Mouse (Mus musculus): ENCODE results near the gene 4930522L14Rik. TPM values are rescaled to one million over a fixed set of nuclear protein-coding genes. Genes with fewer than 3 reads are reported as not detected.
"Not testable (repeated sequence)": the region's sequence is repeated elsewhere in the genome, so short reads cannot be mapped to it uniquely, and the experiment has no call there.

The 4930522L14Rik gene
- 4.2 and 4.6 TPM in 2 replicates for polyA plus RNA-seq (2015; fragmentation: Nextera tagmentation; extraction: Ambion mirVana)

GRCm38 (mm10) chr5:109751391-109752071, at the start of gene 4930522L14Rik:
TSS of gene 4930522L14Rik (minus strand) at chr5:109751886.
- H3K36me3 ChIP-seq (ENCODE audit: control insufficient read depth, insufficient read depth); H3K9me3 ChIP-seq (ENCODE audit: control insufficient read depth, low read length); H3K27ac ChIP-seq (ENCODE audit: low read length); H3K27me3 ChIP-seq (replicated peaks; ENCODE audit: control insufficient read depth, insufficient read depth, low read length); H3K4me1 ChIP-seq (replicated peaks; ENCODE audit: control insufficient read depth, insufficient read depth, low read length): not testable (repeated sequence)
- ATAC-seq, result peak; percentile 98
- WGBS, result under 1% methylated on average over 22 of the region's 25 CpGs
- H3K9ac ChIP-seq (replicated peaks; ENCODE audit: low read depth, low read length), result peak within 1 kb of the TSS; percentile 68
- peak within 1 kb of the TSS; percentile 68 for H3K4me2 ChIP-seq (ENCODE audit: low read length)
- H3K4me3 ChIP-seq (replicated peaks; ENCODE audit: low read length), result peak within 1 kb of the TSS; percentile 64

- not testable (repeated sequence) for ATAC-seq; H3K27ac ChIP-seq (ENCODE audit: low read length)
These were observed 49.8 kb upstream of the 4930522L14Rik start for GRCm38 (mm10) chr5:109801466-109801865.

GRCm38 (mm10) chr5:109799948-109800347, 48.3 kb upstream of the 4930522L14Rik start:
- not testable (repeated sequence) for ATAC-seq; H3K4me1 ChIP-seq (replicated peaks; ENCODE audit: control insufficient read depth, insufficient read depth, low read length)
- WGBS, result 59% methylated on average over 2 of the region's 2 CpGs

More at GRCm38 (mm10) chr5:109801466-109801865, 49.8 kb upstream of the 4930522L14Rik start:
- H3K4me1 ChIP-seq (replicated peaks; ENCODE audit: control insufficient read depth, insufficient read depth, low read length); H3K9ac ChIP-seq (replicated peaks; ENCODE audit: low read depth, low read length); H3K4me2 ChIP-seq (ENCODE audit: low read length); H3K9me3 ChIP-seq (ENCODE audit: control insufficient read depth, low read length); H3K36me3 ChIP-seq (ENCODE audit: control insufficient read depth, insufficient read depth); H3K4me3 ChIP-seq (replicated peaks; ENCODE audit: low read length); H3K27me3 ChIP-seq (replicated peaks; ENCODE audit: control insufficient read depth, insufficient read depth, low read length): not testable (repeated sequence)

GRCm38 (mm10) chr5:109797017-109797416, 45.3 kb upstream of the 4930522L14Rik start:
- not testable (repeated sequence) for H3K4me2 ChIP-seq (ENCODE audit: low read length); H3K27me3 ChIP-seq (replicated peaks; ENCODE audit: control insufficient read depth, insufficient read depth, low read length); H3K4me3 ChIP-seq (replicated peaks; ENCODE audit: low read length); H3K4me1 ChIP-seq (replicated peaks; ENCODE audit: control insufficient read depth, insufficient read depth, low read length); H3K9me3 ChIP-seq (ENCODE audit: control insufficient read depth, low read length); H3K27ac ChIP-seq (ENCODE audit: low read length); H3K9ac ChIP-seq (replicated peaks; ENCODE audit: low read depth, low read length); ATAC-seq; H3K36me3 ChIP-seq (ENCODE audit: control insufficient read depth, insufficient read depth)
- 98% methylated on average over 3 of the region's 3 CpGs for WGBS

More at GRCm38 (mm10) chr5:109799948-109800347, 48.3 kb upstream of the 4930522L14Rik start:
- H3K9me3 ChIP-seq (ENCODE audit: control insufficient read depth, low read length); H3K4me3 ChIP-seq (replicated peaks; ENCODE audit: low read length); H3K36me3 ChIP-seq (ENCODE audit: control insufficient read depth, insufficient read depth); H3K9ac ChIP-seq (replicated peaks; ENCODE audit: low read depth, low read length); H3K4me2 ChIP-seq (ENCODE audit: low read length); H3K27ac ChIP-seq (ENCODE audit: low read length); H3K27me3 ChIP-seq (replicated peaks; ENCODE audit: control insufficient read depth, insufficient read depth, low read length): not testable (repeated sequence)

GRCm38 (mm10) chr5:109795967-109796652, 44.4 kb upstream of the 4930522L14Rik start:
- ATAC-seq, result peak; percentile 97
- H3K27ac ChIP-seq (ENCODE audit: low read length); H3K9me3 ChIP-seq (ENCODE audit: control insufficient read depth, low read length); H3K4me1 ChIP-seq (replicated peaks; ENCODE audit: control insufficient read depth, insufficient read depth, low read length); H3K27me3 ChIP-seq (replicated peaks; ENCODE audit: control insufficient read depth, insufficient read depth, low read length); H3K36me3 ChIP-seq (ENCODE audit: control insufficient read depth, insufficient read depth): not testable (repeated sequence)
- H3K4me3 ChIP-seq (replicated peaks; ENCODE audit: low read length), result peak overlapping the region; percentile 63
- H3K4me2 ChIP-seq (ENCODE audit: low read length), result peak overlapping the region; percentile 73
- WGBS, result 2% methylated on average over 25 of the region's 25 CpGs
- H3K9ac ChIP-seq (replicated peaks; ENCODE audit: low read depth, low read length), result peak overlapping the region; percentile 63

- H3K27ac ChIP-seq (ENCODE audit: low read length); ATAC-seq; H3K36me3 ChIP-seq (ENCODE audit: control insufficient read depth, insufficient read depth); H3K27me3 ChIP-seq (replicated peaks; ENCODE audit: control insufficient read depth, insufficient read depth, low read length); H3K9me3 ChIP-seq (ENCODE audit: control insufficient read depth, low read length); H3K4me1 ChIP-seq (replicated peaks; ENCODE audit: control insufficient read depth, insufficient read depth, low read length): not testable (repeated sequence)
- peak overlapping the region; percentile 68 for H3K4me2 ChIP-seq (ENCODE audit: low read length)
- whole genome bisulfite sequencing, result 63% methylated on average over 4 of the region's 4 CpGs
- peak overlapping the region; percentile 41; the same call in 1 of the 2 replicates for H3K9ac ChIP-seq (replicated peaks; ENCODE audit: low read depth, low read length)
- H3K4me3 ChIP-seq (replicated peaks; ENCODE audit: low read length), result peak overlapping the region; percentile 64
These were observed 541 bp upstream of the 4930522L14Rik start for GRCm38 (mm10) chr5:109752073-109752780.

GRCm38 (mm10) chr5:109745081-109745480, 6.6 kb downstream of the 4930522L14Rik start:
- WGBS, result 97% methylated on average over 1 of the region's 1 CpGs
- H3K4me1 ChIP-seq (replicated peaks; ENCODE audit: control insufficient read depth, insufficient read depth, low read length); H3K27ac ChIP-seq (ENCODE audit: low read length); H3K9me3 ChIP-seq (ENCODE audit: control insufficient read depth, low read length); H3K4me3 ChIP-seq (replicated peaks; ENCODE audit: low read length); ATAC-seq; H3K4me2 ChIP-seq (ENCODE audit: low read length); H3K9ac ChIP-seq (replicated peaks; ENCODE audit: low read depth, low read length); H3K27me3 ChIP-seq (replicated peaks; ENCODE audit: control insufficient read depth, insufficient read depth, low read length); H3K36me3 ChIP-seq (ENCODE audit: control insufficient read depth, insufficient read depth): not testable (repeated sequence)

- not testable (repeated sequence) for H3K9me3 ChIP-seq (ENCODE audit: control insufficient read depth, low read length); H3K9ac ChIP-seq (replicated peaks; ENCODE audit: low read depth, low read length); H3K4me2 ChIP-seq (ENCODE audit: low read length); H3K36me3 ChIP-seq (ENCODE audit: control insufficient read depth, insufficient read depth); H3K4me1 ChIP-seq (replicated peaks; ENCODE audit: control insufficient read depth, insufficient read depth, low read length); H3K4me3 ChIP-seq (replicated peaks; ENCODE audit: low read length); ATAC-seq; H3K27me3 ChIP-seq (replicated peaks; ENCODE audit: control insufficient read depth, insufficient read depth, low read length); H3K27ac ChIP-seq (ENCODE audit: low read length)
- WGBS, result 81% methylated on average over 3 of the region's 3 CpGs
These were observed 34.3 kb downstream of the 4930522L14Rik start for GRCm38 (mm10) chr5:109717341-109717740.

- peak overlapping the region; percentile 72 for H3K4me2 ChIP-seq (ENCODE audit: low read length)
- WGBS, result 62% methylated on average over 5 of the region's 5 CpGs
- H3K4me3 ChIP-seq (replicated peaks; ENCODE audit: low read length), result peak overlapping the region; percentile 68
- H3K27ac ChIP-seq (ENCODE audit: low read length); ATAC-seq; H3K27me3 ChIP-seq (replicated peaks; ENCODE audit: control insufficient read depth, insufficient read depth, low read length); H3K9me3 ChIP-seq (ENCODE audit: control insufficient read depth, low read length); H3K4me1 ChIP-seq (replicated peaks; ENCODE audit: control insufficient read depth, insufficient read depth, low read length); H3K9ac ChIP-seq (replicated peaks; ENCODE audit: low read depth, low read length); H3K36me3 ChIP-seq (ENCODE audit: control insufficient read depth, insufficient read depth): not testable (repeated sequence)
These were observed 60.3 kb downstream of the 4930522L14Rik start for GRCm38 (mm10) chr5:109691205-109691965.
